Mouse (Mus musculus) heart, embryonic 10.5 days (tissue): ENCODE measurements at regions not wholly inside any gene's neighbourhood (a gene's known extent, or its start where the extent isn't known, plus 50 kb on each side); places are given as distances from the start of the nearest gene placed in this dataset.
A peak's percentile ranks its signal among the peaks of the same experiment; 100 is the strongest.

ENCODE experiments used
- DNase-seq: peaks from one replicate; pipeline ENCODE4 v3.0.0-alpha.2; 2017; ENCODE audit warnings: low spot score
- H3K27ac ChIP-seq: fragments of 300-500 bp; sonication (generic); 2 replicates; pipeline ENCODE4 v1.5.1; 2016; ENCODE audit warnings: mild to moderate bottlenecking
- H3K27me3 ChIP-seq: fragments of 300-500 bp; sonication (generic); 2 replicates; pipeline ENCODE4 v1.6.1; 2016; ENCODE audit warnings: mild to moderate bottlenecking; ENCODE audit not compliant: poor library complexity, insufficient read depth, severe bottlenecking
- H3K36me3 ChIP-seq: fragments of 300-500 bp; sonication (generic); 2 replicates; pipeline ENCODE4 v1.6.1; 2016; ENCODE audit warnings: mild to moderate bottlenecking, moderate library complexity
- H3K4me1 ChIP-seq: fragments of 300-500 bp; sonication (generic); 2 replicates; pipeline ENCODE4 v1.6.1; 2016; ENCODE audit warnings: mild to moderate bottlenecking
- H3K4me3 ChIP-seq: fragments of 300-500 bp; sonication (generic); 2 replicates; pipeline ENCODE4 v1.5.1; 2016; ENCODE audit warnings: mild to moderate bottlenecking, moderate library complexity
- H3K9me3 ChIP-seq: fragments of 300-500 bp; sonication (generic); 2 replicates; pipeline ENCODE4 v1.6.1; 2016; ENCODE audit warnings: mild to moderate bottlenecking, moderate library complexity
- WGBS: fragments of 180-500 bp; shearing (Covaris S2); methylation state at CpG from one replicate; pipeline ENCODE4 v1.1.7; 2016; 5-methylcytosine and 5-hydroxymethylcytosine counted together

DNA sequence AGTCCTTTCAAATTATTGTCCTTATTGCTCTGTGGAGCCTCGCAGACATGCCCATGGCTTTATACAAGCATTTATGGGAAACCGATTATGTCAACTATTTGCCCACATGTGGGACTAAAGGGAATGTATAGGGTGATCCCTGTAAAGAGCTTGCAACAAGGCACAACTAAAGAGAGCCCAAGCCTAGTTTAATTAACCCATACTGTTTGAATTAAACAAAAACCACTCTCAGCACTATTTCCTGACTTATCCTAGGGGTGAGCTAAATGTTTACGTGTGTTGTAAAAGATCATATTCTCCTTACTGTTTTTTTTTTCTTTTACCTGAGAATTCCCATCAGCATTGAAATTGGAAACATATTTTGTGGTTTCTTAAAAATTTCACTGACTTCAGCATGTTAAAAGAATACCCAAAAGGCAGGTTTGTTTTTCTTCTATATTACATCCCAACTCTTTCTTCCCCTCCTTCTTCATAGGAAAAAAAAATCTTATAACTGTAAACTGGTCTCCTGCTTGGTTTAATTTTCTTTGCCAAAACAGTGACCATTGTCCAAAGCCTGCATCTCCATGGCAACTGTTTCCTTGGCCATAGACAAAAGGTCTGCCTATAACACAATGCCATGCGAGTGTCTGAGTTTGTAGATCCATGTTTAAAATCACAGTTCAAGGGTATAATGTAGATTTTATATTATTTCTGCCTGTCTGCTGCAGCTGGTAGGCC is 148.2 kb upstream of the Galnt5 start:
- Histone ChIP-seq H3K4me1 (peaks cover 7% of the 10 kb centered on the region; the same call in 1 of the 2 replicates), H3K36me3 (no peaks in the 10 kb centered on the region), H3K27me3 (no peaks in the 10 kb centered on the region), H3K27ac (no peak overlapping the region), H3K4me3 (no peak overlapping the region), H3K9me3 (no peaks in the 10 kb centered on the region)
- 86% methylated on average over 4 of the region's 4 CpGs for WGBS
- DNase-seq: no peak

DNA sequence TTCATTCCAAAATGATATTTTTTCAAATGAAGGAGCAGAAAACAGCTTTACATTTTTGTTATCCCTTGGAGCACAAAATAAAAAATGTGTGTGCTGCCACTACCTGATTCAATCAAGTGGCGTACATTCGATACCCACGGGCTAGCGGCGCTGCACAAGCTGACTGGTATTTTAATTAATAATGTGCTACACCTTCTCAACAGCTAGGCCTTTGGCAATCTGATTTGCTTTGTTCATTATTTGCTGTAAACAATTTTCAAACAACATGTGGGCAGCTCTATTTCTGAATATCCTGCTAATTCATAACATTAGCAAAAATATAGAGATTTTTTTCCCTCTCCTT is 147.7 kb upstream of the Galnt5 start:
- no peaks in the 10 kb centered on the region for H3K9me3 ChIP-seq
- H3K36me3 ChIP-seq: no peaks in the 10 kb centered on the region
- peaks cover 7% of the 10 kb centered on the region; the same call in 1 of the 2 replicates for H3K4me1 ChIP-seq
- H3K27me3 ChIP-seq: no peaks in the 10 kb centered on the region
- 92% methylated on average over 5 of the region's 5 CpGs for WGBS
- H3K4me3 ChIP-seq: no peak overlapping the region
- no peak for DNase-seq
- no peak overlapping the region for H3K27ac ChIP-seq

DNA sequence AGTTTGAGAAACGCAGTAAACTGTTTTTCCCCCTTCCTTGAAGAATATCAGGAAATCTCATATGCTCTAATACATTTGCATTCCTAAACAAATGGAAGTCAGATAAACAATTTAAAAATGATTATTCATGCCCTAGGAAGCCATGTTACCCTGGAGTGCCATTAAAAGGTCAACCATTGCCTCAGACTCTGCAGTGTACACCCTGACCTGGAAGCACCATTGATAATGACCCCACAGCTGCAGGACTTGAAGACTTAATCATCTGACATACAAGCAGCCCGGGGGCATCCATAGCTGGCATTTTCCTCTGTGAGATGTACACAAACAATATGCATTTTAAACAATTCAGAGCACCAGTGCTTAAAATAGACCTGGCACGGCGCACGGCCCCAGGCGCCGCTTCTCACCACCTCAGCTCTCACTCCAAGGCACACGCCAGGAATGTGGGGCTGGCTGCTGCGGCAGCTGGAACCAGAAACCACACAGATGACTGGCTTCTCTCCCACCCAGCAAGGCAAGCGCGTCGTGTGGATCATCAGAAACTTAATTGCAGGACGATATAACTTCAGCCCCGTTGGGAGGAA is 141.1 kb upstream of the Galnt5 start:
- 52% methylated on average over 14 of the region's 14 CpGs for WGBS
- Histone ChIP-seq H3K4me1 (peaks cover 4% of the 10 kb centered on the region; the same call in 1 of the 2 replicates), H3K27ac (peak overlapping the region; percentile 69), H3K36me3 (no peaks in the 10 kb centered on the region), H3K4me3 (peak overlapping the region; percentile 15; the same call in 1 of the 2 replicates), H3K9me3 (no peaks in the 10 kb centered on the region), H3K27me3 (no peaks in the 10 kb centered on the region)
- peak; percentile 77 for DNase-seq

DNA sequence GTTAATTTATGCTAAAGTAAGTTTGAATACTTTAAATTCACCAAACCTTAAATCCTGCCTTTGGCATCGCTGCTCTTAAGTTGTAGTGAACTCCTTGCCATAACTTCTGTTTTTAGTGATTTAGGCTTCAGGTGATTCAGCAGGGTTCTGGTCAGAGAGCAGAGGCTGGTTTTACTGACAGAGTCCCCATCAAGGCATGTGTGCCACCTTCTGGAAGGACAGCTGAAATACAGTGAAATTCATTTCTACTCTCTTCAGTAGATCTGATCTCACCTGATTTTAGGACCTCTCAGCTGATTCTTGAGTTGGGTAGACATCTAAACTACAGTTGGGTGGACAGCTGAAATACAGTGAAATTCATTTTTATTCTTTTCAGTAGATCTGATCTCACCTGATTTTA is 132.4 kb upstream of the Galnt5 start:
- no peak for DNase-seq
- H3K36me3 ChIP-seq: no peaks in the 10 kb centered on the region
- no peaks in the 10 kb centered on the region for H3K27me3 ChIP-seq
- 48% methylated on average over 1 of the region's 1 CpGs for WGBS
- no peak overlapping the region for H3K4me3 ChIP-seq
- no peaks in the 10 kb centered on the region for H3K4me1 ChIP-seq
- H3K27ac ChIP-seq: no peak overlapping the region
- H3K9me3 ChIP-seq: no peaks in the 10 kb centered on the region

DNA sequence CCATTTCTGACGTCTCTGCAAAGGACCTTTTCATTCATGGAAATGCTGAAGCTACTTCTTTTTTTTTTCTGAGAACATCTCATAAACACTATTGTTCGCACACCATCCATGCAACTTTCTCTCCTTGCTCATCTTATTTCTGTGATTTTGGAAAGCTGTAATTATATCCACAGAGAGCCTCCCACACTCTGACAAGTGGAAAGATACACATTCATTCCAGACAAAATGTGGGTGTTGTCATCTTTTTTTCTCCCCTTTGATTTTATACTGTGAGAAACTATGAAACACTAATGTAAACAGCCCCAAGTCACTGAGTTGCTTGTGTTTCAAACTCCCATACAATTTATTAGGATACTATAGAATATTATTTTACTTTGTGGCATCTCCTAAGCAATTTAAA is 129.6 kb upstream of the Galnt5 start:
- no peaks in the 10 kb centered on the region for H3K4me1 ChIP-seq
- 78% methylated on average over 2 of the region's 2 CpGs for WGBS
- H3K36me3 ChIP-seq: no peaks in the 10 kb centered on the region
- H3K27me3 ChIP-seq: no peaks in the 10 kb centered on the region
- H3K9me3 ChIP-seq: no peaks in the 10 kb centered on the region
- DNase-seq: no peak
- no peak overlapping the region for H3K4me3 ChIP-seq
- no peak overlapping the region for H3K27ac ChIP-seq

DNA sequence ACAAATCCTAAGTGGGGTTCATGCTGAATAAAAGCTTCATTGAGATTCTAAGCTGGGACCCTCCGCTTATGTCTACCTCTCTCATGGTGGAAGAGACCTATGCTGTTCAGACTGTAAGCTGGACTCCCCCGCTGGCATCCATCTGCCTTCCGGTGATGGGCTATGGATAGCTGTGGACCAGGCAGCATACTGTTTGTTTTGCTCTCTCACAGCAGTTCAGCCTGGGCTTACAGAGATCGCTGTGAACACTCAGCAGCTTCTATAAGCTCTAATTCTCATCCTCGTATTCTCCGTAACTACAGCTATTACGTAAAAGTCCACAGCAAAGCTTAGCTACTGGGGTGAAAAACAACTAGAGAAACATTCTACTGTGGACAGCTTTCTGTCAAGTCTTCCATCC is 97.5 kb upstream of the Galnt5 start:
- no peaks in the 10 kb centered on the region for H3K36me3 ChIP-seq
- H3K27me3 ChIP-seq: no peaks in the 10 kb centered on the region
- H3K4me3 ChIP-seq: no peak overlapping the region
- no peak for DNase-seq
- no peaks in the 10 kb centered on the region for H3K9me3 ChIP-seq
- peaks cover 3% of the 10 kb centered on the region; the same call in 1 of the 2 replicates for H3K4me1 ChIP-seq
- 93% methylated on average over 7 of the region's 7 CpGs for WGBS
- H3K27ac ChIP-seq: no peak overlapping the region

DNA sequence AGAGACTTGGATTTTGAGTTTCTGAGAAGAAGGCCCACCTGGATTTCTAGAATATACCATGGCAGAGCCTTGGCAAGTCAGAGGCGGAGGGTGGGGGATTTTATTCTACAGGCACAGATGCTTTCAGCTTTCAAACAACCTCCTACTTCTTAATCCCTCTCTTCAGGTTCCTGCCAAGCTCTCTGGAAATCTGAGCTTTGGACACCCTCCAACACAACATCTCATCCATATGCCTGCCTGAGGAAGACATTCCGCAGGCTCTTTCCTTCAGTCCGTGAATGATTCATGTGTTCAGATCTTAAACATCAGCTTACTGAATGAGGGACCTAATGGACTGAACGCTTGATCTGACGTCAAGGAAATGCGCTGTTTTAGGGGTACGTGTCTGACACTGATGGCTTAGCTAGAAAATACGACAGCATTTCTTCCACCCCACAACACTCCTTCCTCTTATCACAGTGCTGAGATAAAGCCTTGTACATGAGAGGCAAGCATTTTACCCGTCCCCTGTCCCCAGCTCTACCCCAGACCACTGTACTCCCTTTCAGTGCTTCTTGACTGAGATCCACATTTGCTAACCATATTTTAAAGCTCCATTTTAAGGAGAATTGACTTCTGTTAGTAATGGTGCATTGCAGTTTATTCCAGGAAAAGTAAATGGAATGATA is 97.0 kb upstream of the Galnt5 start:
- H3K9me3 ChIP-seq: no peaks in the 10 kb centered on the region
- no peaks in the 10 kb centered on the region for H3K27me3 ChIP-seq
- peaks cover 3% of the 10 kb centered on the region; the same call in 1 of the 2 replicates for H3K4me1 ChIP-seq
- H3K36me3 ChIP-seq: no peaks in the 10 kb centered on the region
- H3K27ac ChIP-seq: no peak overlapping the region
- WGBS: 53% methylated on average over 9 of the region's 9 CpGs
- no peak for DNase-seq
- H3K4me3 ChIP-seq: no peak overlapping the region

DNA sequence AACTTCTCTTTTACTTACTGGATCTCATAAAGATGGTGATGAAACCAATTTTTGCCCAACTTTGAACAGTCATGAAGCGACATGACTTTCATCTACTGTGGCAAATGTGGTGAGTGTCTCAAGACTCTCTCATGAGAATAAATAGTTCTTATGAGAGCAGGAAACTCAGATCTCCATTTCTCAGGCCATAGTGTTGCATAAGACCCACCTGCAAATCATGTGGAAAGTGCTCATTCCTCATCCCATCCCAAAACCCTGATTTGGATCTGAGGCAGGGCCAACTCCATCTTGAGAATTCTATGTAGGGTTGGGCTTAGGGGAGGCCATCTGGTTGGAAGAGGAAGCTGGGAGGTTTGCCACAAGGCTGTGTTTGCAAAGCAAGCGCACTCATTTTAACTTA is 92.5 kb upstream of the Galnt5 start:
- Histone ChIP-seq H3K4me3 (no peak overlapping the region), H3K36me3 (no peaks in the 10 kb centered on the region), H3K27ac (no peak overlapping the region), H3K4me1 (peaks cover 3% of the 10 kb centered on the region; the same call in 1 of the 2 replicates), H3K9me3 (no peaks in the 10 kb centered on the region), H3K27me3 (no peaks in the 10 kb centered on the region)
- 89% methylated on average over 2 of the region's 2 CpGs for WGBS
- DNase-seq: no peak

DNA sequence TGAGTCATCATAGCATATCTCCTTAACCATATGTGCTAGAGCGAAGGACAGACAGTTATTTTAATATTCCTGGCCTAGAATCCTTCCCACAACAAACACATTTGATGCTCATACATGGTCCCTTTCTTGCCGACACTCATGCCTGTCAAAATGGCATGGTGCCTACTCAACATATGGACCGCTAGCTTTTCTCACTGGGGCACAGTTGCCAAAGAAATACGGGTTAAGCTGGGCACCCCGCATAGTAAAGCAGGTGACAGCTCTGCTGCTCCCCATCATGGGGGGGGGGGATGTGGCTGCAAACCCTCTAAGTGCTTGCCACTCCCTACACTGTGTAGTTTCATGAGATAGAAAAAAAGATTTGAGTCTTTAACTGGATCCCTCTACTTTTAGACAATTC is 90.7 kb upstream of the Galnt5 start:
- Histone ChIP-seq H3K36me3 (no peaks in the 10 kb centered on the region), H3K4me3 (no peak overlapping the region), H3K9me3 (no peaks in the 10 kb centered on the region), H3K27ac (no peak overlapping the region), H3K27me3 (no peaks in the 10 kb centered on the region), H3K4me1 (no peaks in the 10 kb centered on the region)
- no peak for DNase-seq
- 88% methylated on average over 5 of the region's 5 CpGs for WGBS

DNA sequence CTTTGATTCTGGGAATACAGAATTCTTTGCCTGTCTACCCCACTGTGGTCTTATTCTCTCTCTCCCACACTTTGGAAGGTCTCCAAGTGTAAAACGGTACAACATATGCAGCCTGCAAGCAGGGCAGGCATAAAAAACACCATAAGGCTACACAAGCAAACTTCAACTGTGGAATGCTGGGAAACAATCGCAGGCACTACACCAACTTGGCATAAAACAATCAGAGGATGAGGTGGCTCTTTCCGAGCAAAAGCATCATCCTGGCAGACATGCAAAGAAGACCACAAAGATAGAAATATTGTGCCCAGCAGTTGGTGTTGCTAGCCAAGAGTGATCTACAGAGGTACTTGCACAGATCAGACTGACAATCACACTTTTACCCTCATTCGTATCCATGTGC is 88.0 kb upstream of the Galnt5 start:
- Histone ChIP-seq H3K27me3 (no peaks in the 10 kb centered on the region), H3K36me3 (no peaks in the 10 kb centered on the region), H3K27ac (no peak overlapping the region), H3K9me3 (no peaks in the 10 kb centered on the region), H3K4me1 (no peaks in the 10 kb centered on the region), H3K4me3 (no peak overlapping the region)
- 75% methylated on average over 4 of the region's 4 CpGs for WGBS
- DNase-seq: no peak

DNA sequence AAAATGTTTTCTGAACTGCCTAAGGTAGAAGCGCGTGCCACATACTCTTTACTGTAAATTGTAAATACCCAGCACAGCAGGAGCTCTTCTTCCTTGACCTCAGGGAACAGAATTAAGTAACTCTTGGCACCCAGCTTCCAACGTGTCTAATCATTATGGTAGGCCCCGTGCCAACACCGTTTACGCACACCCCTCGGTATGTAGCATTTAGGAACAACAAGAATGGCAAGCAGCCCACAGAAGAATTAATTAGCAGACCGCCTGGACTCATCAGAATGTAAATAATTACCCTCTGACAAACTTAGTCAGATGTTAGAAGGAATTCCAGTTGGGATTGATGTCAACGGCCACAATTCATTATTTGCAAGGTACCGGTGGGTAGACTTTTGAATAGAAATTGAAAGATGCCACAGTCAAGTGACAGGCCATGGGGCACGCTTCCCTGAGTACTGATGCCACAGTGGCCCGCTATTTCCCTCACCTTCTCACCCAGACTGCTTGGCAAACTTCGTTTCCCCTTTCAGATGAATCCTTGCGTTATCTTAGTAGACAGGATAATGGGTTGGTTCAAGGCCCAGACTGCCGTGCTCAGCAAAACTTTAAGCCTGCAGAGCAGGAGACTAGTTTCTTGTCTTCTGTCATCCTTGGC is 81.2 kb upstream of the Galnt5 start:
- Histone ChIP-seq H3K27me3 (no peaks in the 10 kb centered on the region), H3K4me1 (no peaks in the 10 kb centered on the region), H3K4me3 (no peak overlapping the region), H3K27ac (no peak overlapping the region), H3K36me3 (no peaks in the 10 kb centered on the region), H3K9me3 (no peaks in the 10 kb centered on the region)
- 87% methylated on average over 15 of the region's 15 CpGs for WGBS
- DNase-seq: no peak

DNA sequence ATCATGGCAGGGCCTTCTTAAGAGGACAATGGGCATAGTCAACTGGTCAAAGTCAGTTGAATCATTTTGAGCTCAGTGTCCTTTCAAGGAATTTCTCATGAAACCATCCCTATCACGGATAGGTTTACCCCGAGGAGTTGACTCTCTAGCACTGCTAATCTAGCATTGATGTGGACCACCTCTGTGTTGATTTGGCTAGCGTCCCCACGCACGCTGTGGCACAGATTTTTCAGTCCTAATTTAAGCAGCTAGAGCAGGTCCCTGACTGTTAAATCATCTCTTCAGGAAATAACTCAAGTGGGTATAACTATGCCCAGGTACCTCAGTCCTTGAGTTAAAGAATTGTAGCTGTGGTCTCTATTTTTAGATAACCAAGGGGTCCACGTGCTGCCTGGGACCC is 80.0 kb upstream of the Galnt5 start:
- Histone ChIP-seq H3K27ac (no peak overlapping the region), H3K36me3 (no peaks in the 10 kb centered on the region), H3K4me3 (no peak overlapping the region), H3K9me3 (no peaks in the 10 kb centered on the region), H3K27me3 (no peaks in the 10 kb centered on the region), H3K4me1 (no peaks in the 10 kb centered on the region)
- DNase-seq: no peak
- WGBS: 85% methylated on average over 6 of the region's 6 CpGs

DNA sequence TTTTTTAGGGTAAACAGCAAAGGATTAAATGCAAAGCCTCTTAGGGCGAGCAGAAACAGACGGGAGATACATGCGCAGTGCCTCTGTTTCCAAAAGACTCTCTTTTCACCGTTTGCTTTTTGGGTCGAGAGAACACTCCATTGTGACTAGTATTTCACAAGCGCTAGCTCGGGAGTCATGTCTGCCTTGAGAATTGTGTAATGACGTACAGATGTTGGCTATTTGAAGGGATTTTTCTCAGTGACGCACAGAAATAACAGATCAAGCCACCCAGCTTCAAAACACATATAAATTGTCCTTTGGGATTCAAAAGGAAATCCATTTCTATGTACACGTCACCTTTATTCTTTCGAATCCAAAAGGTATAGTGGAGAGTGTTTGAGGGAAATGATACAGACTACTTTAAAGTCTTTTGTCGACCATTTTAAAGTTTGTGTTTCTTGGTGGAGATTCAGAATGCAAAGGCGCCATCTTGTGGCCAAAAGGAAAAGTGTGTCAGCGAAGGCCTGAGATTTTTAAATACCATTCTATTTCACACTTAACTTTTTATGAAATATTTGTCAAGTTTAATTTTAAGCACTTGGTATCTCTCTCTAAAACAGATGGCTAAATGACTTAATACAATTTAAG is 78.5 kb upstream of the Galnt5 start:
- Histone ChIP-seq H3K27ac (no peak overlapping the region), H3K9me3 (no peaks in the 10 kb centered on the region), H3K27me3 (no peaks in the 10 kb centered on the region), H3K4me3 (no peak overlapping the region), H3K36me3 (no peaks in the 10 kb centered on the region), H3K4me1 (no peaks in the 10 kb centered on the region)
- WGBS: 56% methylated on average over 14 of the region's 14 CpGs
- no peak for DNase-seq
